Mouse (Mus musculus) E14TG2a.4 (cell line): ENCODE data around the gene Clk2.

Experiments used
- CTCF ChIP-seq: conservative IDR thresholded peaks from 2 replicates; pipeline ENCODE4 v1.5.1; 2014; ENCODE audit warnings: low read length
- NANOG ChIP-seq: IDR thresholded peaks from 2 replicates; pipeline ENCODE4 v1.6.1; 2014; ENCODE audit warnings: borderline replicate concordance, low read length, mixed read lengths
- POU5F1 ChIP-seq: IDR thresholded peaks from 2 replicates; pipeline ENCODE4 v1.6.1; 2014; ENCODE audit warnings: low read length, borderline replicate concordance

GRCm38 (mm10) chr3:89203142-89203514, 38.5 kb downstream of the Clk2 start:
- TF ChIP-seq CTCF (no peak), POU5F1 (no peak), NANOG (no peak)
